Mouse (Mus musculus): ENCODE results near the gene Dph1. TPM values are rescaled to one million over a fixed set of nuclear protein-coding genes. Genes with fewer than 3 reads are reported as not detected.
"Not testable (repeated sequence)": the region's sequence is repeated elsewhere in the genome, so short reads cannot be mapped to it uniquely, and the experiment has no call there.

The Dph1 gene
- polyA plus RNA-seq, 1 experiment from 2014 or later, result 18.4 TPM

DNA sequence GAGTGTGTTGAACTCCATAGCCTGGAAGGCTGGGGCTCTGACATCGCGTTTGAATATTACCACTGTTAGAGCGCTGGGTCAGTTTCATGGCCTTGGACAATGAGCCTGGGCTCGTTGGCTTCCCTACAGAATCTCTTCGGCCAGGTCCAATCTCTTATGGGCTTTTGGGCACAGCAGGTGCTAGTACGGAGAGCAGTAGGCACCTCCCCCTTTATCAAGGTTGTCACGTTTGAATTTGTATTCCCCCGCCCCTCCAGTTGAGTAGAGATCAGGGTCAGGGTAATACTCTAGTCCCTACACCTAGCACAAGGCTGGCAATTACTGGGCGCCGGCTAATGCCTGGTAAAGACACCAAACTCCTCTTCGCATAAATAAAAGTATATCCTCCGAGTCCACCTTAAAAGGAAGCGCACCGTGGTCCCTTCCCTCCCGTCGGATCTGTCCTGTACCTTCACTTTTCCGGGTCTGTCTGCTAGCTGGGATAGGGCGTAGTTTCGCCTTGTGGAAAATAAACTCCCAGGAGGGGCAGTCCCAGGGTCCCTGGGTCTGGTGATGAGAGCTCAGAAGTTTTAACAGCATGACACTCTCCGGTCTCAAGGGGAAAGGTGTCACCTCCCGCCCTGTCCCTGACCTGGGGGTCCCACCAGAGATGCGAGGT, 1.2 kb downstream of the Dph1 start:
- Histone ChIP-seq H3K4me3 (replicated peaks) (peak overlapping the region; percentile 82), H3K27ac (peak overlapping the region; percentile 64), H3K4me2 (peak overlapping the region; percentile 79), H3K9me3 (no peaks in the 10 kb centered on the region), H3K4me1 (peaks cover 26% of the 10 kb centered on the region), H3K9ac (peak overlapping the region; percentile 62), H3K36me3 (no peaks in the 10 kb centered on the region), H3K27me3 (replicated peaks) (peaks cover 21% of the 10 kb centered on the region)
- peak; percentile 38 for ATAC-seq (ENCODE audit: insufficient read depth, low FRiP score, low read depth)
- WGBS, result under 1% methylated on average over 22 of the region's 22 CpGs

DNA sequence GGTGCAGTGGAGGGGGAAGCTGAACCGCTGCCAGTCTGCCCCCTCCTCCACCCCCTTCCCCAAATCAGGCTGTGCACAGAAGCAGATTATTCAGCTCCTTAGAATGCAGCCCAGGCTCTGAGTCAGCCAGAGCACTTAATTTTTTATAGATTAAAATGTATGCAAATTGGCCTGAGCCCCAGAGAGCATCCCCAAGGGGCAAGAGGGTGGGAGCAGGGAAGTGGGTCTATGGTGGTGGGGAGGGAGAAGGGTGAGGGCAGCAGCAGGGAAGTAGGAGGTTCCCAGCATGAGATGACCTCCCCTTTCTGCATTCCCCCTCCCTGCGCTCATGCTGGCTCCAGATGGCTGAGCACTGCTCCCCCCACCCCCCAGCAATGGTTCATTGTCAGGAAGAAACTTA, 6.1 kb downstream of the Dph1 start:
- Histone ChIP-seq H3K4me1 (peaks cover 7% of the 10 kb centered on the region), H3K9ac (no peak overlapping the region), H3K27ac (no peak overlapping the region), H3K4me3 (replicated peaks) (no peak overlapping the region), H3K4me2 (no peak overlapping the region), H3K36me3 (peaks cover 12% of the 10 kb centered on the region; the same call in 1 of the 2 replicates), H3K27me3 (replicated peaks) (no peaks in the 10 kb centered on the region), H3K9me3 (no peaks in the 10 kb centered on the region)
- ATAC-seq (ENCODE audit: insufficient read depth, low FRiP score, low read depth), result no peak
- WGBS, result 66% methylated on average over 2 of the region's 2 CpGs

DNA sequence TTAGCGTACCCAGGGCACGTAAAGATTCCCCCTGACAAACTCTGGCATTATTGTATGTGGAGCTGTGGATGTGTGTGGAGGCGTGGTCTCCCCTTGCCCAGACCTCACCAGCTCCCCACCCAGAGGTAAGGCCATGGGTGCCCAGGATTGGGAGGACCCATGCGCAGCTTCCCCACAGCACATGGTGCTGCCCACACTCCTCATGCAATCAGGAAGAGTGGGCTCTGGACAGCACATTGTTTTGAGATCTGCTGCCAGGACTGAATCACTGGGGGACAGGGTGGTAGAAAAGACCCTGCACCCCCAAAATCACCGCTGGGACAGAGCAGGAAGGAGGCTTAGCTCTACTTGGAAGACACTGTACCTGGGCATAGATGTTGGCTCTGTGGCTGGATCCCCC, 6.5 kb downstream of the Dph1 start:
- Histone ChIP-seq H3K4me3 (replicated peaks) (no peak overlapping the region), H3K36me3 (peaks cover 12% of the 10 kb centered on the region; the same call in 1 of the 2 replicates), H3K9ac (no peak overlapping the region), H3K4me2 (no peak overlapping the region), H3K27me3 (replicated peaks) (no peaks in the 10 kb centered on the region), H3K4me1 (peaks cover 5% of the 10 kb centered on the region), H3K9me3 (no peaks in the 10 kb centered on the region), H3K27ac (no peak overlapping the region)
- WGBS, result 93% methylated on average over 5 of the region's 5 CpGs
- ATAC-seq (ENCODE audit: insufficient read depth, low FRiP score, low read depth), result no peak

DNA sequence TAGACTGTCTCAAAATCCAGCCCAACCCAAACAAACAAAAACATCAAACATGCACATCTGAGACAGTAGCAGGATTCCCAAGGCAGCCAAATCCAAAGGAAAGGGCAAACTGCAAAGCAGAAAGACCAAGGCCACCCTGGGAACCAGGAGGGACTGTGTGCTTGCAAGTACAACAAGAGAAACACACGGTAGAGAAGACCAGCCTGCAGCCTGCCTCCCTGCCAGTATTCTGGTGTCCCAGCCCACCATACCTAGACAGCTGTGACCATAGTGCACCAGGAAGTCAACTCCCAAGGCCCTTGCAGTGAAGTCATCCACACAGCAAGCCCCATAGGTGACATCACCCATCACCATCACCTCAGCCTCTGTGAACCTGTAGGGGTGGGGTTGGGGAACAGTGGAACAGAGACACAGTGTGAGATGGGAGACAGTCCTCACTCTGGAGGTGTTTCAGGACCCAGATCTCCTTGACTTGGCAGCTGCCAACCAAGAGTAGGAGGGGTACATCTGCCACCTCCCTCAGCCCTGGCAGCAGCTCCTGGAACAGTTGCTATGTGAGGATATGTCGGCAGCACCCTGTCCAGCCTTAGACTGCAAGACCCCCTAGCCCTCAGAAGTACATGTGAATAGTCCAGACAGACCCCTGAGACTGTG, 7.0 kb downstream of the Dph1 start:
- Histone ChIP-seq H3K4me3 (replicated peaks) (no peak overlapping the region), H3K27ac (no peak overlapping the region), H3K36me3 (peaks cover 12% of the 10 kb centered on the region; the same call in 1 of the 2 replicates), H3K4me2 (no peak overlapping the region), H3K27me3 (replicated peaks) (no peaks in the 10 kb centered on the region), H3K4me1 (peaks cover 4% of the 10 kb centered on the region; the same call in 1 of the 2 replicates), H3K9me3 (no peaks in the 10 kb centered on the region), H3K9ac (no peak overlapping the region)
- no peak for ATAC-seq (ENCODE audit: insufficient read depth, low FRiP score, low read depth)
- WGBS, result 78% methylated on average over 2 of the region's 2 CpGs

DNA sequence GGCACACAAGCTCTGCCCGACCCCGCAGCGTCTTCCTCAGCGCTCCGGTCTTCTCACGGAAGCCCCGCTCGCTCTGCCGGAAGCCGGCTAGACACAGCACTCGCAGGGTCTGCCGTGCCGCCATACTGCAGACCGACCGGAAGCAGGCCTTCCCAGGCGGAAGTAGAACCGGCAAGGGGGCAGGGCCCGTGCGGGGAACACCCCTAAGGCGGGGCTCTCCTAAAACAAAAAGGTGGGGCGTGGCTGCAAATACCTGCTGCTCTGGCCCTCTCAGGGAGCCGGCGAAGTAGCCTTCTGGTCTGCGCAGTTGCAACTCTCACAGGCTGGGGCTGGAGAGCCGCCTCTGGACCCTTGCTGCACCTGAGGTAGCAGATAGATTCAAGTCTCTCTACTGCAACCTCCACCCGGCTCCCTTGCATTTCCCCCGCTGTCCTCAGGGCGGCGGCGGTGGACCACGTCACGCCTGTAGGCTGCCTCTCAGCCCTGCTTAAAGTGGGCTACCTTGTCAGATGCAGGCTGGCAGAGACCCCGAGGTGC, 12.3 kb downstream of the Dph1 start, which contains the start of gene Ovca2:
Gene Ovca2, minus strand, starts transcription at position 164 of the 537 bp plus-strand sequence.
- H3K27ac ChIP-seq, result peak within 1 kb of the TSS; percentile 85
- under 1% methylated on average over 32 of the region's 33 CpGs for WGBS
- H3K27me3 ChIP-seq (replicated peaks), result no peaks in the 10 kb centered on the region
- H3K9me3 ChIP-seq, result no peaks in the 10 kb centered on the region
- H3K4me2 ChIP-seq, result peak within 1 kb of the TSS; percentile 78
- peak within 1 kb of the TSS; percentile 78 for H3K4me3 ChIP-seq (replicated peaks)
- H3K9ac ChIP-seq, result peak within 1 kb of the TSS; percentile 65
- peaks cover 16% of the 10 kb centered on the region for H3K36me3 ChIP-seq
- ATAC-seq (ENCODE audit: insufficient read depth, low FRiP score, low read depth), result peak; percentile 94
- peaks cover 11% of the 10 kb centered on the region for H3K4me1 ChIP-seq

DNA sequence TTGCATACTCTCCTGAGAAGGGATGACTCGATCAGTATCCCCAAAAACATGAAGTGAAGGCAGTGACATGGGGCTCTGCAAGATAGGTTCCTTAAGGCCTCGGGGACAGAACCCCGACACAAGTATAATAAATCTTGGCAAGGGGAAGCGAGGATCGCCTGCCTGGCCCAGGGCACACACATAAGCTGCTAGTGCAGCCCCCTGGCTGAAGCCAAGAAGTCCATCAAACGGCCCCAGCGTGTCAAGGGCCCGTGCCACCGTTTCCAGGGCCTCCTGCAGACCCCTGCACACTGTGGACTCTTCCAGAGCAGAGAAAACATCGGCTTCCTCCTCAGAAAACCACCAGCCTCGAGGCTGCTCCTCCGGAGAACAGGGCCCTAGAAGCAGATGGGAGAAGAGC, 13.0 kb downstream of the Dph1 start:
- H3K9me3 ChIP-seq, result no peaks in the 10 kb centered on the region
- H3K4me2 ChIP-seq, result peak overlapping the region; percentile 78
- no peak for ATAC-seq (ENCODE audit: insufficient read depth, low FRiP score, low read depth)
- peak overlapping the region; percentile 85; the same call in 1 of the 2 replicates for H3K27ac ChIP-seq
- peak overlapping the region; percentile 78 for H3K4me3 ChIP-seq (replicated peaks)
- peak overlapping the region; percentile 65; the same call in 1 of the 2 replicates for H3K9ac ChIP-seq
- 43% methylated on average over 12 of the region's 12 CpGs for WGBS
- no peaks in the 10 kb centered on the region for H3K27me3 ChIP-seq (replicated peaks)
- peaks cover 17% of the 10 kb centered on the region for H3K4me1 ChIP-seq
- H3K36me3 ChIP-seq, result peaks cover 10% of the 10 kb centered on the region

DNA sequence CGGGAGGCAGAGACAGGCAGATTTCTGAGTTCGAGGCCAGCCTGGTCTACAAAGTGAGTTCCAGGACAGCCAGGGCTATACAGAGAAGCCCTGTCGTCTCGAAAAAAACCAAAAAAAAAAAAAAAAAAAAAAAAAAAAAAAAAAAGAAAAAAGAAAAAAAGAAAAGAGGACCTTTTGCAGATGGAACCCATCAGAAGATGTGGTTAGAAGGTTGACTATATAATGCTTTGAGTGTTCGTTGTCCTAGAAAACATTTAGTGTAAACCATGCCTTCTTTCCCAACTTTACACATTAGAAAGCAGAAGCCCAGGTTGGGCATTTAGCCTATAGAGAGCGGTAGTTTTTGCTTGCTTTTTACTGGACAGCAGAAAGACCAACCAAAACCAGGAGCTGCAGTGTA, 16.5 kb downstream of the Dph1 start:
- 58% methylated on average over 6 of the region's 6 CpGs for WGBS
- H3K9ac ChIP-seq; ATAC-seq (ENCODE audit: insufficient read depth, low FRiP score, low read depth); H3K4me2 ChIP-seq; H3K4me3 ChIP-seq (replicated peaks); H3K9me3 ChIP-seq; H3K27ac ChIP-seq; H3K36me3 ChIP-seq: not testable (repeated sequence)
- peaks cover 31% of the 10 kb centered on the region for H3K27me3 ChIP-seq (replicated peaks)
- peaks cover 43% of the 10 kb centered on the region for H3K4me1 ChIP-seq

DNA sequence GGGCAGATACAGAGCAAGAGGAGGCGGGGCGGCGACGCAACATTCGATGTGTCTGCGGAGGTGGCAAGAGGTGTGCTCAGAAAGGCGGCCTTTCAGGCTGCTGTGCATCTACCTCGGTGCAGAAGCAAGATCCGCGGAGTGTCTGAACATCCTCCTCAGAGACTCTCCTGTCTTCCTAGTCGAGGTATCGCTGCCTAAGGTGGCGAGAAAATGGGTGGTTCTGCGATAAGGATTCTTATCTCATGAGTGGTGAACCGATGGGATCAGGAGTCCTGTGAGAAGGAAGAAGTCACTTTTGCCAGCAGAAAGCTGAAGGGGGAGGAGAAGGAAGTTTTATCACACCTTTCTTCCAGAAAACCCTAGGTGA, 17.3 kb downstream of the Dph1 start:
- 2% methylated on average over 15 of the region's 15 CpGs for WGBS
- no peak overlapping the region for H3K9ac ChIP-seq
- H3K36me3 ChIP-seq, result peaks cover 5% of the 10 kb centered on the region; the same call in 1 of the 2 replicates
- no peaks in the 10 kb centered on the region for H3K9me3 ChIP-seq
- H3K4me1 ChIP-seq, result peaks cover 45% of the 10 kb centered on the region
- peaks cover 33% of the 10 kb centered on the region for H3K27me3 ChIP-seq (replicated peaks)
- no peak overlapping the region for H3K27ac ChIP-seq
- peak overlapping the region; percentile 97 for H3K4me2 ChIP-seq
- peak overlapping the region; percentile 71 for H3K4me3 ChIP-seq (replicated peaks)
- ATAC-seq (ENCODE audit: insufficient read depth, low FRiP score, low read depth), result no peak

DNA sequence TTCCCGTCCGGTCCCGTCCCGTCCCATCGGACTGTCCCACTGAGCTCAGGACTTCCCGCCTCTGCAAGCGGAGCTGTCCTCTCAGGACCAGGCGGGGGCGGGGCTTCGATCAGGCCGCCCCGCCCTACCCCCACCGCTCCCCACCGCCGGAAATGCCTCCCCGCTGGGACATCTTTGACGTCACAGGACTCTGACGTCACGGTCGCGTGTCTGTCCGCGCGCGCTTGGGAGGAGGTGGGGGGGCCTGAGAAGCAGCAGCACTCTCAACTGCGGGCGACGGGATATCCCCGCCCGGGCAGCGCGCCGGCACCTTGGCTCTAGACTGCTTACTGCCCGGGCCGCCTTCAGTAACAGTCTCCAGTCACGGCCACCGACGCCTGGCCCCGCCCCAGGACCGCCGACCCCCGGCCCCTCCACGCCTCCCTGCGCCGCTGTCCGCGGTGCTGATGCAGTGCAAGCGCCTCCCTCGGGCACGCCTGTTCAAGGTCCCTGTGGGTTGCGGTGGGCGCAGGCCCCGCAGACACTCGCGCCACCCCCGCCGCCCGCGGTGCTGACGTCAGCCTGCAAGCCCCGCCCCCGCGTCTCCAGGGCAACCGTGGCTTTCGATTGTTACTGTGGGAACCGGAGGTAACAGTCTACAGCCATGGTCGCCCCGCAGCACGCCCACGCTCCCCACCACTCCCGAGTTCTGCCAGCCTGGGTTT, 17.8 kb downstream of the Dph1 start:
- peak overlapping the region; percentile 71 for H3K4me3 ChIP-seq (replicated peaks)
- no peak overlapping the region for H3K9ac ChIP-seq
- H3K4me2 ChIP-seq, result peak overlapping the region; percentile 97
- peak; percentile 34 for ATAC-seq (ENCODE audit: insufficient read depth, low FRiP score, low read depth)
- WGBS, result under 1% methylated on average over 69 of the region's 71 CpGs
- no peak overlapping the region for H3K27ac ChIP-seq
- H3K4me1 ChIP-seq, result peaks cover 48% of the 10 kb centered on the region
- H3K27me3 ChIP-seq (replicated peaks), result peaks cover 38% of the 10 kb centered on the region
- H3K36me3 ChIP-seq, result peaks cover 5% of the 10 kb centered on the region; the same call in 1 of the 2 replicates
- H3K9me3 ChIP-seq, result no peaks in the 10 kb centered on the region

DNA sequence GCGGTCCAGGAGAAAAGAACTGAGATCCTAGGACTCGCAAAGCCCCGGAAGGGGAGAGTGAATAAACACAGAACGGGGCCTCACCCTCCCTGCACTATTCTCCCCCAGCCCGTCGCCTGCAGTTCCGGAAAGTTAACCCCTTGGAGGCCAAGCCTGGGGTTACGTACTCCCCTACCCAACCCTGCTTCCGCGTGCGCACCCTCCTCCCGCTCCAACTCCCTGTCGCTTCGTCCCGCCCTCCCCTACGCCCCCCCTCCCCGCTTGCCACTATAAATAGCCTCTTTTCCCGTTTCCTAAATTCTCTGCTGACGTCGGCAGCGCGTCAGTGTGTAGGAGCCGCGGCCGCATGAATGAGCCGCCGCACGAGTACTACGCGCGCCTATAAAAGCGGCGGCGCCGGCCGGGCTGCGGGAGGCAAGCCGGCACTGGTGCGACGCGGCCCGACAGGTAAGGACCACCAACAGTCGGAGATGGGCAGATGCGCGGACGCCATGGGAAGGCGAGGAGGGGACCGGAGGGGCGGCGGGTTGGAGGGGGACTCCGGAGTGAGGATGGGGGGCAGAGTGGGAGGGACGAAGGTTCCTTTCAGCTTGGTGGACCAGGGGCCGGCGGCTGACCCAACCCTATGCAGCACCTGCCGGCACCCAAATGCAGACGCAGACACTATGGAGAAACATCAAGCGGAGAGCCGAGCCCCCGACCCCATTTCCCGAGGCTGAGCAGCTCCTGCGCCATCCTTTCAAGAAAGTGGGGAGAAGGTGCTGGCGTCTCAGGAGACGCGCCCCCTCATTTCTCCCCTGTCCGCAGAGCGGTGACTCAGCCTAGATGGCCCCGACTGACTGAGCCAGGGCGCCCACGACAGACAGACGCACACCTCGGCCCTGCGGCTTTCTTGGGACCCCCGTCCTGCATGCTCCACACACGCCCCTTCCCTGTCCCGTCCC, 18.6 kb downstream of the Dph1 start:
- no peaks in the 10 kb centered on the region for H3K9me3 ChIP-seq
- H3K27ac ChIP-seq, result no peak overlapping the region
- peaks cover 46% of the 10 kb centered on the region for H3K27me3 ChIP-seq (replicated peaks)
- peaks cover 5% of the 10 kb centered on the region; the same call in 1 of the 2 replicates for H3K36me3 ChIP-seq
- peaks cover 50% of the 10 kb centered on the region for H3K4me1 ChIP-seq
- H3K9ac ChIP-seq, result no peak overlapping the region; the same call in 1 of the 2 replicates
- H3K4me2 ChIP-seq, result peak overlapping the region; percentile 97
- no peak for ATAC-seq (ENCODE audit: insufficient read depth, low FRiP score, low read depth)
- WGBS, result under 1% methylated on average over 75 of the region's 75 CpGs
- H3K4me3 ChIP-seq (replicated peaks), result peak overlapping the region; percentile 71

Measured in stomach, embryonic 15.5 days (tissue).